Mouse (Mus musculus) lung, adult 18-20 months (tissue): ENCODE results near the gene Akip1.

ENCODE experiments used
- DNase-seq, 2 experiments: peaks; one replicate each; pipeline ENCODE4 v3.0.0; 2022; ENCODE audit warnings: mixed read lengths in 2 of 2

Akip1 gene

GRCm38 (mm10) chr7:109708961-109709382, 5.5 kb downstream of the Akip1 start:
- peak; percentile 60 to 74 for DNase-seq

GRCm38 (mm10) chr7:109710069-109710468, 6.6 kb downstream of the Akip1 start:
- DNase-seq = no peak

- no peak for DNase-seq
These were observed 8.7 kb downstream of the Akip1 start for GRCm38 (mm10) chr7:109712198-109712597.

- DNase-seq = no peak
These were observed 10.0 kb downstream of the Akip1 start for GRCm38 (mm10) chr7:109713434-109713982.

- DNase-seq = peak in 1 of 2 experiments; percentile 41
These were observed 15.8 kb downstream of the Akip1 start for GRCm38 (mm10) chr7:109719286-109719685.

- no peak for DNase-seq
These were observed 19.1 kb downstream of the Akip1 start for GRCm38 (mm10) chr7:109722618-109723017.

- DNase-seq = no peak
These were observed 19.6 kb downstream of the Akip1 start for GRCm38 (mm10) chr7:109723114-109723513.

GRCm38 (mm10) chr7:109723697-109724096, 20.2 kb downstream of the Akip1 start, which contains the start of gene BC051019:
BC051019 (minus strand) TSS chr7:109723850.
- DNase-seq = peak; percentile 45 to 67

- DNase-seq = no peak
These were observed 28.1 kb downstream of the Akip1 start, which contains the start of gene Ascl3 for GRCm38 (mm10) chr7:109731626-109732025. Ascl3 (minus strand) TSS chr7:109731726.

GRCm38 (mm10) chr7:109734806-109735205, 31.3 kb downstream of the Akip1 start:
- DNase-seq = no peak

GRCm38 (mm10) chr7:109739822-109740370, 36.4 kb downstream of the Akip1 start:
- DNase-seq = peak in 1 of 2 experiments; percentile 38

- no peak for DNase-seq
These were observed 37.6 kb downstream of the Akip1 start for GRCm38 (mm10) chr7:109741060-109741459.

GRCm38 (mm10) chr7:109741703-109742102, 38.2 kb downstream of the Akip1 start:
- no peak for DNase-seq

GRCm38 (mm10) chr7:109747747-109748146, 44.3 kb downstream of the Akip1 start:
- DNase-seq = no peak

- no peak for DNase-seq
These were observed 48.0 kb downstream of the Akip1 start for GRCm38 (mm10) chr7:109751427-109752007.

- DNase-seq = peak; percentile 80 to 83
These were observed 48.8 kb downstream of the Akip1 start, which contains the start of gene Tmem9b for GRCm38 (mm10) chr7:109752008-109752925. Tmem9b (minus strand) TSS chr7:109752875.

GRCm38 (mm10) chr7:109754034-109754433, 50.5 kb downstream of the Akip1 start:
- DNase-seq = no peak

- DNase-seq = no peak
These were observed 52.8 kb downstream of the Akip1 start for GRCm38 (mm10) chr7:109756291-109756690.
